Mouse (Mus musculus) left cerebral cortex, postnatal 4 days (tissue): ENCODE results near the gene Rac1. TPM values are rescaled to one million over a fixed set of nuclear protein-coding genes. Genes with fewer than 3 reads are reported as not detected.
"Not testable (repeated sequence)": the region's sequence is repeated elsewhere in the genome, so short reads cannot be mapped to it uniquely, and the experiment has no call there.

Experiments used
- DNase-seq: peaks from one replicate; pipeline ENCODE4 v3.0.0-alpha.2; 2022
- intact Hi-C: fragments of 180-260 bp; cut with DNase I; formaldehyde crosslinking; loops from one replicate; pipeline ENCODE4 v1.15.1; 2025
- total RNA-seq, 2 experiments: library from RNA; stranded (reverse); gene quantifications; 2 replicates each; pipeline ENCODE4 v1.2.3; 2021

The Rac1 gene
- total RNA-seq, 2 experiments from 2014 or later, result 415 to 420 TPM

GRCm38 (mm10) chr5:143526698-143527331 is 1.0 kb downstream of the Rac1 start:
- no peak for DNase-seq
- intact Hi-C loops, result no loop called here

DNA sequence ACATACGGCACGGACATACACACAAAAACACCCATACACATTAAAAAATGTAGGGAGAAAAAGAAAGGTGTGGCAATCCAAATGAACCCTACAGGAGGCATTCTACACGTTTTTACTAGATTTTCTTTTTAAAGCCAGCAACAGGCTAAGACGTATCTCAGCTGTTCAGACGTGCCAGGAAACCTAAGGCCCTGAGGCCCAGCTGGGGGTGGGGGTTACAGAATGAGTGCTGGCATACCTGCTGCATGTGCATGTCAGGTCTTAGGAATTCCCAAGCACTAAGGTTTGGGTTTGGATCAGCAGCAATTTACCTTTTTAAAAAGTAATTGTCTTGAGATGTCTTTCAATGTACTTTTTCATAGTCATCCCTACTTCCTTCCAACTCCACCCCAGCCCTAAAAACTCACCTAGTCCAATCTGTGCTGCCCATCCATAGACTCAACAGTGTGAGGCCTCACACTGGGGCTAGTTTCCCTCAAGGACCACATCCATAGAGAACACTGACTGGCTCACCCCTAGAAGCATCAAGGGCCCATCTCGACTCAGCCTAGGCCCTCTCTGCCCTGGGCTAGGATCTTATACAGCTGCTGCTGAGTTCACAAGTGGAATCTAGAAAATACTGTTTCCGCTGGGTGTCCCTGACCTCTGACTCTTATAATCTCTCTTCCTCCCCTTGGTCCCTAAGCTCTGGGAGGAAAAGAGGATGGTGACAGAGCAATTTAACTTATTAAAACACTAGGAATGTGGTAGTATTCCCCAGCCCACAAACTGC is 2.2 kb downstream of the Rac1 start:
- DNase-seq, result no peak
- intact Hi-C loops, result no loop called here

GRCm38 (mm10) chr5:143522882-143523281 is 5.0 kb downstream of the Rac1 start:
- no peak for DNase-seq
- intact Hi-C loops, result no loop called here

GRCm38 (mm10) chr5:143520415-143520814 is 7.4 kb downstream of the Rac1 start:
- intact Hi-C loops, result no loop called here
- DNase-seq, result no peak

- intact Hi-C loops, result no loop called here
- DNase-seq, result no peak
Measured at GRCm38 (mm10) chr5:143518045-143518591, 9.7 kb downstream of the Rac1 start.

- intact Hi-C loops, result no loop called here
- no peak for DNase-seq
Measured at GRCm38 (mm10) chr5:143517436-143517835, 10.4 kb downstream of the Rac1 start.

DNA sequence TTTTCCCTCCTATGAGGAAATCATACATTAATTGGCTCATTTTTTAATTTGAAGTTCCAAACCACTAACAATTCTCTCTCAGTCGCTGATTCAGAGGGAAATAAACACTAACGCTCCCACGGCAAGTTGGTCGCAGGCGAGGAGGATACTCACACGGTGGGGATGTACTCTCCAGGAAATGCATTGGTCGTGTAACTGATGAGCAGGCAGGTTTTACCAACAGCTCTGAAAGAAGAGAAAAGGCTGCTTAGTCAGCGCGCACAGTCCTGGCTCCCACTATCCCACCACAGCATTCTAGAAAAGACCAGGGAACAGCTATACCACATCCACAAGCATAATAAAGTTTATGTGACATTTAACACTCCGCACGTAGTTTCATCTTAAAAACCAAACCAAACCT is 10.8 kb downstream of the Rac1 start:
- intact Hi-C loops, result no loop called here
- no peak for DNase-seq

DNA sequence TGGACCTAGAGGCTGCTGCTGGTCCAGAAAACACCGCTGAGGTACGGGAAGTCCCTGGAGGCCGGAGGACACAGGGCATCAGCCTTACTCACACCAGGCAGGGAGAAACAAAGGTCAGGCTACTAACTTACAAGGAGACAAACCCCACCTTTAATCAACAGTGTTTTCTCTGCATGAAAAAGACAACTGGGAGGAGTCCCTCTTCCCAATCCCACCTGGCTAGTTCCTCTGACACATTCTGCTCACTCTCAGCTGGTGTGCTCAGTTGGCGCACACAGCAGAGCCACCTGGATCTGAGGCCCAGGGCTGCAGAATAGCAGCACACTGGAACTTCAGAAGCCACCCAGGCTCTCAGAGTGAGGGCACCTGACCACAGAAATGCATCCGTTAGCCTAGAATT is 13.0 kb downstream of the Rac1 start:
- intact Hi-C loops, result no loop called here
- DNase-seq, result no peak

GRCm38 (mm10) chr5:143512305-143512704 is 15.5 kb downstream of the Rac1 start:
- intact Hi-C loops, result no loop called here
- DNase-seq, result no peak

DNA sequence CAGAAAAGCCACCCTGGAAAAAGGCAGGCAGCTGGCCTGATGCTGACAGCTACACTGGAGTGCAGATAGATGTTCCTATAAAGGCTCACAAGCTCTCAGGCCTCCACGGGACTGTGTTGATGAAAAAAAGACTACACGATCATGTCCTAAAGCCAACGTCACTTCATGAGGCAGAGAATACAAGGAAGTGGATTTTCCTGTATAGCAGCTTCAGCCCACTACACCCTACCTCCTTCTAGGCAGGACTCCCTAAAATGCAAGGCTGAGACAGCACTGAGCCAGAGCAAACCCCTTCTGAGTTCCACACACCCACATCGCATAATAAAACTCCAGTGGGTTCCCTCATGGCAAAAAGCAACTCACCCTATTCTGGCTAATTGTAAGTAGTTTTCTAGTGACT is 16.3 kb downstream of the Rac1 start:
- intact Hi-C loops, result no loop called here
- DNase-seq, result no peak

GRCm38 (mm10) chr5:143509737-143510136 is 18.1 kb downstream of the Rac1 start:
- intact Hi-C loops, result no loop called here
- DNase-seq, result no peak

DNA sequence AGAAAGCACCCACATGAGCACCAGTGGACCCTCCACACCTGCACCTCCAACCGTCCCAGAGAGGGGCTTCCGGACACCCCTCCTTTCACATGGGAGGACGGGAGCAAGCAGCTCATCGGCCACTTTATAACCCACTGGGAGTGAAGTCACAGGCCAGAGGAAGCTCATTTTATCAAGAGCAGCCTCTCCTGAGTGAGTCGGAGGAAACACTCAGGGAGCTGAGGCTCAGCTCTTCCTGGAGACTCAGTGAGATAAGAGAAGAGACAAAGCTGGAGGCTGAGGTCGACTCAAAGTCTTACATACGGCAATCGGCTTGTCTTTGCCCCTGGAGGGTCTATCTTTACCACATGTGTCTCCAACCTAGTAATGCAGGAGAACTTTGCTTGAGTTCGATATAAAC is 18.5 kb downstream of the Rac1 start:
- intact Hi-C loops, result no loop called here
- DNase-seq, result no peak

DNA sequence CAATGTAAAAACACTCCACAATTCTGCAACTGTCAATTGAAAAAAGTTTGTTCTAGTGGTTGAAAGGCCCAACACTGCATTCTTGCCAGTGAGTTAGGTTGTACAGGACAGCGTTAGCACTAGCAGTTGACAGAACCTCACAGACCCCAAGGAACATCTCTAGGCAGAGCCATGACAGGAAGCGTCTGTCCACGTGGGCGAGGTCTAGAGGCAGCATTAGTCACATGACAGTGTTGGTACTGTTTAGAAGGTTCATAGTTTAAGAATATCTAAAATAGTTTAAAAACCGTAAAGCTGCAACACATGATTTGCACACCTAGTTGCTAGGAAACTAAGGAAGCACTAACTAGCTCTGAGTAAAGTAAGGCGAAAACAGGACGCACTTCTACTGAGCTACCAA is 22.3 kb downstream of the Rac1 start:
- DNase-seq, result no peak
- intact Hi-C loops, result no loop called here

GRCm38 (mm10) chr5:143505056-143505455 is 22.8 kb downstream of the Rac1 start:
- intact Hi-C loops, result no loop called here
- peak; percentile 23 for DNase-seq

DNA sequence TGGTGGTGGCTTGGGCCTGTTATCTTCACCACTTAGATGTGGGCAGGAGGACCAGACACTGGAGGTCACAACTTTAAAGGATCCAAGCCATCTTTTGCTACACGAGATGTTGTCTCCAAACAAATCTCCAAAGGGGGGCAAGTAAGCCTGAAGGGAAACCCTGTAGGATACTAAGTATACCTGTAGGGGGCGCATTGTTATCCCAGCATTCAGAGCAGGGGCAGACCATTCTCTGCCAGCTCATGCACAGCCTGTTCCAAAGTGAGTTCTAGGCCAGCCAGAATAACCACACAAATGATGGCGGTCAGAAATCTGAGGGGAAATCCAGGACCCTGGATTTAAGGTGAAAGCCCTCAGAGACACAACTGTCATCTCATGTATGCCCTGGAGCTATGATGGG is 23.4 kb downstream of the Rac1 start:
- intact Hi-C loops, result no loop called here
- no peak for DNase-seq

GRCm38 (mm10) chr5:143503740-143504139 is 24.1 kb downstream of the Rac1 start:
- intact Hi-C loops, result no loop called here

GRCm38 (mm10) chr5:143502899-143503557 is 24.8 kb downstream of the Rac1 start:
- intact Hi-C loops, result no loop called here
- DNase-seq, result no peak

More at GRCm38 (mm10) chr5:143503740-143504139, 24.1 kb downstream of the Rac1 start:
- DNase-seq, result no peak

DNA sequence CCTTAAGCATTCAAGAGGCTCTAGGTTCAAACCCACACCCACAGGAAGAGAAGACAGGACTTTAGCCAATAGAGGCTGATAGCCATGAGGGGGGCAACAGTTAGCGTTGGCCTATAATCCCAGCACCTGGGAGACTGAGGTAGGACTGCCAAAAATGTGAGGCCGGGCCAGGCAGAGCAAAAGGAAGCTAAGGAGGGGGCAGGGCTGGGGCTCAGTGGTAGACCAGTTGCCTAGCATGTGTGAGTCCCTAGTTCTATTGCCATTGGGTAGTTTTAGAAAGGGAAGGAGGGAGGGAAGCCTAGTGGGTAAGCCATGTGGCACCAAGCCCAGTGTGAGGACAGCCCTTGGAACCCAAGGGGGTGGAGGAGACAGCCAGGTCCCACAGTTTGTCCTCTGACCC is 26.2 kb downstream of the Rac1 start:
- intact Hi-C loops, result no loop called here
- peak; percentile 26 for DNase-seq

GRCm38 (mm10) chr5:143501140-143501539 is 26.7 kb downstream of the Rac1 start:
- no peak for DNase-seq
- intact Hi-C loops, result no loop called here

GRCm38 (mm10) chr5:143500711-143501110 is 27.1 kb downstream of the Rac1 start:
- intact Hi-C loops, DNase-seq: not testable (repeated sequence)

DNA sequence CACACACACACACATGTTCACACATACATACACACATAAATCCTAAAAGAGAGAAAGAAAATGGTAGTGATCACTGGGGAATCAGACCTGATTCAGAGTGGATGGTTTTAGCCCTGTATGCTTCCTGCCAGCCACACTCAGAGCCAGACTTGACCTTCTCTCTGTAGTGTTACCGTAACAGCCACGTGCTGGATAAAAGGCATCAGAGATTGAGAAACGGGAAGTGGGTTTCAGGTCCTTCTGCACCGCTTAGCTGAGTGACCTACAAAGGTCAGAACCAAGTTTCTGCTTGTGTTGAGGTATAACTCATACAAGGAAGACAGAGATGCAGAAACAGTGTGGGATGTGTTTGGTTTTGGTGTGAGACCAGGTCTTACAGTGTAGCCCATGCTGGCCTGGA is 28.1 kb downstream of the Rac1 start:
- DNase-seq, result no peak

GRCm38 (mm10) chr5:143499197-143499596 is 28.6 kb downstream of the Rac1 start:
- intact Hi-C loops, result no loop called here
- DNase-seq, result no peak

More for the DNA sequence above, 28.1 kb downstream of the Rac1 start:
- intact Hi-C loops, result no loop called here
